Mouse (Mus musculus) heart, adult 2 months (tissue): ENCODE data around the gene 4931440F15Rik.

Source experiments
- CTCF ChIP-seq: fragments of 200-600 bp; IDR thresholded peaks from 2 replicates; pipeline ENCODE4 v1.8.1; 2022; ENCODE audit warnings: antibody characterized with exemption, mild to moderate bottlenecking, moderate library complexity
- POLR2A ChIP-seq: fragments of 200-500 bp; IDR thresholded peaks from 2 replicates; pipeline ENCODE4 v1.6.1; 2011; ENCODE audit warnings: mild to moderate bottlenecking, low read depth, low read length, control low read depth; ENCODE audit not compliant: insufficient read depth

GRCm38 (mm10) chr11:29837066-29837465 is 11.6 kb upstream of the 4931440F15Rik start:
- TF ChIP-seq POLR2A = no peak
- no peak for TF ChIP-seq CTCF
